Mouse (Mus musculus) kidney, adult 2 months (tissue): Measurements from ENCODE around the gene Gm3404. TPM values are rescaled to one million over a fixed set of nuclear protein-coding genes. Genes with fewer than 3 reads are reported as not detected.
A peak's percentile ranks its signal among the peaks of the same experiment; 100 is the strongest.
"Not testable (repeated sequence)": the region's sequence is repeated elsewhere in the genome, so short reads cannot be mapped to it uniquely, and the experiment has no call there.

Source experiments
- DNase-seq: peaks from one replicate; pipeline ENCODE4 v3.0.0; 2021
- H3K27ac ChIP-seq: fragments of 200-500 bp; 2 replicates; pipeline ENCODE4 v1.5.1; 2012; ENCODE audit warnings: low read depth, low read length, control low read depth, inconsistent platforms; ENCODE audit not compliant: insufficient read depth
- H3K27me3 ChIP-seq: fragments of 200-500 bp; replicated peaks from 2 replicates; pipeline ENCODE4 v1.6.1; 2012; ENCODE audit warnings: mild to moderate bottlenecking, moderate library complexity, low read length, inconsistent platforms; ENCODE audit not compliant: control insufficient read depth, insufficient read depth
- H3K36me3 ChIP-seq: fragments of 200-500 bp; 2 replicates; pipeline ENCODE4 v1.6.1; 2012; ENCODE audit warnings: mild to moderate bottlenecking, moderate library complexity, low read length, inconsistent platforms; ENCODE audit not compliant: control insufficient read depth, insufficient read depth
- H3K4me1 ChIP-seq: fragments of 200-500 bp; 2 replicates; pipeline ENCODE4 v1.6.1; 2011; ENCODE audit warnings: low read length; ENCODE audit not compliant: control insufficient read depth, insufficient read depth
- H3K4me3 ChIP-seq: fragments of 200-500 bp; 2 replicates; pipeline ENCODE4 v1.5.1; 2011; ENCODE audit warnings: mild to moderate bottlenecking, low read depth, low read length, control low read depth; ENCODE audit not compliant: insufficient read depth
- CTCF ChIP-seq: fragments of 200-500 bp; conservative IDR thresholded peaks from 2 replicates; pipeline ENCODE4 v1.5.1; 2011; ENCODE audit warnings: low read depth, mild to moderate bottlenecking, control low read depth, low read length, moderate library complexity, mixed read lengths; ENCODE audit not compliant: insufficient read depth, insufficient read length
- POLR2A ChIP-seq: fragments of 200-500 bp; IDR thresholded peaks from one replicate; pipeline ENCODE4 v1.6.1; 2011; ENCODE audit warnings: low read depth, low read length, control low read depth
- WGBS: fragments of 180-500 bp; shearing (Covaris S2); methylation state at CpG from one replicate; pipeline ENCODE4 v1.1.7; 2018; 5-methylcytosine and 5-hydroxymethylcytosine counted together
- polyA plus RNA-seq: library from polyadenylated mRNA; depleted of rRNA; stranded (reverse); fragments of >200 nt; gene quantifications from 2 replicates; pipeline ENCODE4 v1.2.3, GENCODE M21; 2012; rRNA removed

Gm3404 gene
- polyA plus RNA-seq, 1 experiment, result not detected

DNA sequence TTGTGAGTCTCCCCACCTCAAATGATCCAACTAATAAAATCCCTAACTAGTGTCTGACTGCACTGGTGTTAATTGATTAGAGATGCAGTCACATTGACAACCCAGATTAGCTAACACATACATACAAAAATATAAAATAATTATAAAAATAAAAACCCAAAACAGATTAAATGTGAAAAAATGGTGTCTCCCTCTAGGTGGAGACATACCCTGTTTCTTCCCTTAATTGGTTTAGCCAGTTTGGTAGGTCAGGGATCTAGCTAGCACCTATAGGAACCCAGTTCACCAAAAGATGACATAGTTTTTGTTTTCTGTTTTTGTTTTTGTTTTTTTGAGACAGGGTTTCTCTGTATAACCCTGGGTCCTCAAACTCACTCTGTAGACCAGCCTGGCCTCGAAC is 38.7 kb downstream of the Gm3404 start:
- Histone ChIP-seq H3K27me3 (no peaks in the 10 kb centered on the region), H3K4me3 (no peak overlapping the region), H3K36me3 (no peaks in the 10 kb centered on the region), H3K27ac (no peak overlapping the region), H3K4me1 (no peaks in the 10 kb centered on the region)
- DNase-seq, result no peak
- 83% methylated on average over 1 of the region's 1 CpGs for WGBS
- TF ChIP-seq CTCF (no peak), POLR2A (no peak)

GRCm38 (mm10) chr5:146567054-146567453 is 41.5 kb downstream of the Gm3404 start:
- no peak overlapping the region for H3K4me3 ChIP-seq
- DNase-seq, result no peak
- TF ChIP-seq POLR2A, result no peak
- TF ChIP-seq CTCF, result peak; percentile 21; the same call in 1 of the 2 replicates
- 65% methylated on average over 4 of the region's 4 CpGs for WGBS
- no peak overlapping the region for H3K27ac ChIP-seq
- no peaks in the 10 kb centered on the region for H3K27me3 ChIP-seq
- no peaks in the 10 kb centered on the region for H3K36me3 ChIP-seq
- no peaks in the 10 kb centered on the region for H3K4me1 ChIP-seq

DNA sequence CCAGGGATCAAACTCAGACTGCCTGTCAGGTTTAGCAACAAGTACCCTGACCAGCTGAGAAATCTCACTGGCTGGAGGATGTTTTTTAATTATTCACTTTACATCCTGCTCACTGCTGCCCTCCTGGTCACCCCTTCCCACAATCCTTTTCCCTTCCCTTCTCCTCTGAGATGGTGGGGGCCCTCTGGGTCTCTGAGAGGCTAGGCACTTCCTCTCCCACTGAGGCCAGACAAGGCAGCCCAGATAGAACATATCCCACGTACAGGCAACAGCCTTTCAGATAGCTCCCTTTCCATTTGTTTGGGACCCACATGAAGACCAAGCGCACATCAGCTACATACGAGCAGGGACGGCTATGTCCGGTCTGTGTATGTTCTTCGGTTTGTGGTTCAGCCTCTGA is 44.6 kb downstream of the Gm3404 start:
- 80% methylated on average over 6 of the region's 6 CpGs for WGBS
- not testable (repeated sequence) for H3K4me3 ChIP-seq, H3K4me1 ChIP-seq, H3K27ac ChIP-seq, H3K36me3 ChIP-seq, DNase-seq, H3K27me3 ChIP-seq

- 39% methylated on average over 6 of the region's 6 CpGs for WGBS
- DNase-seq, result peak; percentile 29
- H3K4me1 ChIP-seq, H3K27ac ChIP-seq, H3K4me3 ChIP-seq, H3K36me3 ChIP-seq, H3K27me3 ChIP-seq: not testable (repeated sequence)
These were observed 46.5 kb downstream of the Gm3404 start for GRCm38 (mm10) chr5:146571830-146572734.

GRCm38 (mm10) chr5:146572735-146573042 is 47.1 kb downstream of the Gm3404 start:
- not testable (repeated sequence) for H3K36me3 ChIP-seq, H3K4me3 ChIP-seq, H3K27ac ChIP-seq, DNase-seq, H3K4me1 ChIP-seq, H3K27me3 ChIP-seq
- 96% methylated on average over 4 of the region's 4 CpGs for WGBS

GRCm38 (mm10) chr5:146576668-146577067 is 51.1 kb downstream of the Gm3404 start:
- WGBS, result 88% methylated on average over 3 of the region's 3 CpGs
- H3K27ac ChIP-seq, result no peak overlapping the region
- H3K4me1 ChIP-seq, result no peaks in the 10 kb centered on the region
- TF ChIP-seq CTCF, result peak; percentile 41; the same call in 1 of the 2 replicates
- TF ChIP-seq POLR2A, result no peak
- H3K4me3 ChIP-seq, result no peak overlapping the region
- no peaks in the 10 kb centered on the region for H3K36me3 ChIP-seq
- no peak for DNase-seq
- H3K27me3 ChIP-seq, result no peaks in the 10 kb centered on the region

Other genes starting within 250 kb of the Gm3404 start
- 5.9 and 6.4 TPM in 2 replicates for gene Wasf3, start 140.8 kb upstream of the Gm3404 start, polyA plus RNA-seq
- not detected in 2 replicates for gene Gm6408, start 43.8 kb upstream of the Gm3404 start, polyA plus RNA-seq
- gene Gm6370, start 34.4 kb upstream of the Gm3404 start, polyA plus RNA-seq, result not detected in 2 replicates
- gene 4930449I24Rik, start 23.4 kb upstream of the Gm3404 start, polyA plus RNA-seq, result not detected in 2 replicates
- gene Gm3402, start 11.7 kb upstream of the Gm3404 start, polyA plus RNA-seq, result not detected in 2 replicates
- gene Gm3409, start 11.8 kb downstream of the Gm3404 start, polyA plus RNA-seq, result not detected in 2 replicates
- not detected in 2 replicates for gene Gm3415, start 30.3 kb downstream of the Gm3404 start, polyA plus RNA-seq
- gene Gpr12, start 59.4 kb downstream of the Gm3404 start, polyA plus RNA-seq, result 1.5 and 1.7 TPM in 2 replicates